Mouse (Mus musculus) CH12F3 (cell line): ENCODE data around the gene Htra2.

ENCODE experiments used
- in situ Hi-C: fragments of 300-500 bp; cut with MboI; formaldehyde crosslinking; loops from 2 replicates; pipeline ENCODE4 v1.14.3; 2020; ENCODE audit warnings: low sequenced_read_pairs

Htra2 gene

DNA sequence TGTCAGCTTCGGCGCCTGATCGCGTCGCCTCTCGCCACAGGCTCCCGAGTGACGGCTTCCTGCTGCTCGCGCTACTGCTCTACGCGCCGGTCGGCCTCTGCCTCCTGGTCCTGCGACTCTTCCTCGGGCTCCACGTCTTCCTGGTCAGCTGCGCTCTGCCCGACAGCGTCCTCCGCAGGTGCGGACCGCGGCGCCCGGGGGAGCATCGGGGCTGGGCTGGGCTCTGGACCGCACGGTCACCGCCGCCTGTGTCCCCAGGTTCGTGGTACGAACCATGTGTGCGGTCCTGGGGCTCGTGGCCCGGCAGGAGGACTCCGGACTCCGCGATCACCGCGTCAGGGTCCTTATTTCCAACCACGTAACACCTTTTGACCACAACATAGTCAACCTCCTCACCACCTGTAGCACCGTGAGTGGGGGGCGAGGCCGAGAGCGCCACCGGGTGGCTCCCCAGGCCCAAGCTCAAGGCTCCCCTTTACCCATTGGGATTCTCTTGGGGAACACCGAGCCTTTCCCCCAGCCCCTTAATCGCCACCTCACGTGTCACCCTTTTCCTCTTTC lies at the start of gene Htra2:
Gene Htra2, minus strand, starts transcription at position 403 of the 561 bp plus-strand sequence.
- in situ Hi-C loops, result loop anchor here (10.0 kb wide), 1 partner anchor 50 kb away; no protein-coding TSS in a partner anchor

DNA sequence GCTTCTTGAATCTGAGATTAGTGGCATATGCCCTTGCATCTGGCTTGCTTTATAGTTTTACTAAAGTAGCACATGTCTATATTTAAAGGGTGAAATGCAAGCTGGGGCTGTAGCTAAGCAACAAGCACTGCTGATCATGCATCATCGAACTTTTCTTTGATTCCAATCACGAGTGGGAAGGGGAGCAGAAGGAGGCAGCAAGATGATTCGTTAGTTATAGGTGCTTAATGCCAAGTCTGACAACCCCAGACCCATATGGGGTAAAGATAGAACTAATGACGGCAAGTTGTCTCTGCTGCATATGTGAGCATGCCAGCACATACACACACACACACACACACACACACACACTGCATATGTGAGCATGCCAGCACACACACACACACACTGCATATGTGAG lies 49.1 kb upstream of the Htra2 start:
- in situ Hi-C loops, result no loop called here

DNA sequence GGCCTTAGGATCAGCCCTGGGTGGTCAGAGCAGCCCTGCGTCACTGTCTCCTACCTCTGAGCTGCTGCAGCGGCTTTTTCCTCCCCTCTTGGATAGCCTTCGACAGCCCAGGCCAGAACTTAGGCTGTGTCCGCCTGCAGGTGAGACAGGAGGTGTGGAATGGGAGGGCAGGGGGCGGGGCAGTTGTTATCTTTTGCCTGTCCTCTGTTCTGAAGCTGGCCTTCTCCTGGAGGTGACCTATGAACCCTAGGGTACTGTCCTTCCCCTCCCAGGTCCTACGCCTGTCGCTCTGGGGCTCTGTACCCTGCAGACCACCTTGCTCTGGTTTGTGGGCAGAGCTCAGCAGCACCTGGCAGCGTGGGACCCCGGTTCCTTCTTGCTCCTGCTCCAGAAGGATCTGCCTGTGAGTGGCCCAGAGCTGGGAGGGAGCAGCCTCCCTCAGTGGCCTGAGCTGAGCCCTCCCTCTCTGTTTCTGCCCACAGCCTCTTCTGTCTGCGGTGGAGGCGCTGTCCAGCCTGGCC lies 48.1 kb upstream of the Htra2 start:
- in situ Hi-C loops, result no loop called here

DNA sequence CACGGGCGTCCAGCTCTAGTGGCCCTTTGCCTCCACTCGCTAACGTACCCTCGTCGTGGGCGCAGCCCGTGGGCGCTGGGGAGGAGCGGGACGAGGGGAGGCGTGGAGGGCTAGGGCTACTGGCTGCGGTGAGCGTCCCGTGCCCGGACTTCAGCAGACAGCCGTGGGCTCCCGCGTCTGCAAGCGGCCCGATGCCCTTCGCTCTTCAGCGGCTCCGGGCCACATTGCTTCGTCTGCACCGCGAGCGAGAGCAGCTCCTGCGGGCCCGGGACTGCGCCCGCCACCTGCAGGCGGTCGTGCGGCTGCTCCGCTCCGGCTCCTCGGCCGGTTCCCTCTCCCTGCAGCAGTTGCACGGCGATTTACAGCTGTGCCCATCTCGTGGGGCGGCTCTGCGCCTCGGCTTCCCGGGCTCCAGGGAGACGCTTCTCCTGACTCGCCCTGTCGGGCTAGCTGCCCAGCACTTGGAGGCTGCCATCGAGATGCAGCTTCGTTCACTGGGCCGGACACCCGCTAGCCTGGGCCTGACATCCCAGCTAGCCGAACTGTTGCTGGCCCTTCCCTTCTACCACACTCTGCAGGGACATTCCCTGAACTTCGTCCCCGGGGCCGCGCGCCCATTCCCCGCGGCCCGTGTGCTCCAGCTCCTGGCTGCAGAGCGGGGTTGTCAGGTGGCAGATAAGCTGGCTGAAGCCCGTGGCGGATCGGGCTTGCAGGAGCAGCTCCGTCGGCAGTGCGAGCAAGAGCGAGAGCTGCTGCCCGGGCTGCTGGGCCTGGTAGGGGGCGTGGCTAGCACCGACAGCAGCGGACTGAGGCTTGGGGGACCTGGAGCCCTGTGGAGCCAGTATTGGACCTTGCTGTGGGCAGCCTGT lies 46.8 kb upstream of the Htra2 start:
- in situ Hi-C loops, result no loop called here

DNA sequence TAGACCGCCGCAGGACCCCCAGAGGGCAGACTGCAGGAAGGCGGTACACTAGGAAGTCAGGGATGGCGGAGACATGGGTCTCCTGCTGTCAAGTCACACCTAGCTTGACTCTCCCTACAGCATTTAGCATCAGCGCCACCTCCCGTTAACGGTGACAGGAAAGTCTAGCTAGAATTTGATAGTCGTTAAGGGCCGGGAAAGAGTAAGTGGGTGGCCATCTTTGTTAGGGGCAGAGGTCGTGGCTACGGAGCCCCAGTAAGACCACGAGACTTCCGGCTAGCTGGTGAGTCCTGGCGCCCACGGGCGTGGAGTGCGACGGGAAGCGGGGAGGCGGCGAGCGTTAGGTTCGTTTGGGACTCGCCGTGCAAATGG lies 46.2 kb upstream of the Htra2 start, which contains the start of the genes Ccdc142 and Gm42688:
Gene Ccdc142, plus strand, starts transcription at position 286 of the 372 bp plus-strand sequence.
Gene Gm42688, plus strand, starts transcription at position 302 of the 372 bp plus-strand sequence.
- in situ Hi-C loops, result no loop called here

DNA sequence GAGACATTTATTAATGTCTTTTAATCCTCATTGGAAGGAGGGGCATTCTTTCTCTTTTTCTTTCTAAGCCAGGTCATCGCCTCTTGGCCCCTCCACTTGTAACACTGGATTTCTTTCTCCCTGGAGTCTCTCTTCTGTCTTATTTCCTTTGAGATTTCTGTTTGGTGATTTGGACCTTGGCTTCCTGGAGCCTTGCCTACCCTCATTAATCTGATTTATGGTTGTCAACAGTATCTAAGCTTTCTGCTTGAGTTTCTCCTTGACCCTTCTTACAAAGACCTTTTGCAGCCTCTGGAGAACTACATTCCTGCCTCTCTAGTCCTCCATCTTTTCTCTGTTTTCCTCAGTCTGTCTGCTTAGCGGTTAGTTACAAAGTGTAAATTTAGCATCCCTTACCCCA lies 43.3 kb upstream of the Htra2 start:
- in situ Hi-C loops, result no loop called here

DNA sequence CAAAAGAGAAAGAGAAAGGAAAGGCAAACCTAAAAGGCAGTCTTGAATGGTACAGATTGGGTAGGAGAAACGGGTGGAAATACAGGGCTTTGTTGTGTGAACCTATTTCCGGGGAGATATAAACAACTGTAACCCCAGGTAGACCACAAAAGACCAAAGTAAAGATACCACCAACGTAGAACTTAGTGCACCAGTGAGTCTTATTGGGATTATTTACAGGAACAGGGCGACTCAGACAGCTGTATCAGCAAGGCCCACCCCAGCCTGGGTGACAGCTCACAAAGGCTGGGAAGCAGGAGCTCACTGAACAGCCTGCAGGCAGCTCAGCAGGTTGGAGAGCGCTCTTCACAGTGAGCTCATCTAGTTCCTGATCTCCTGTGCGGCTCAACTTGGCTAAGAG lies 40.9 kb upstream of the Htra2 start:
- in situ Hi-C loops, result no loop called here

DNA sequence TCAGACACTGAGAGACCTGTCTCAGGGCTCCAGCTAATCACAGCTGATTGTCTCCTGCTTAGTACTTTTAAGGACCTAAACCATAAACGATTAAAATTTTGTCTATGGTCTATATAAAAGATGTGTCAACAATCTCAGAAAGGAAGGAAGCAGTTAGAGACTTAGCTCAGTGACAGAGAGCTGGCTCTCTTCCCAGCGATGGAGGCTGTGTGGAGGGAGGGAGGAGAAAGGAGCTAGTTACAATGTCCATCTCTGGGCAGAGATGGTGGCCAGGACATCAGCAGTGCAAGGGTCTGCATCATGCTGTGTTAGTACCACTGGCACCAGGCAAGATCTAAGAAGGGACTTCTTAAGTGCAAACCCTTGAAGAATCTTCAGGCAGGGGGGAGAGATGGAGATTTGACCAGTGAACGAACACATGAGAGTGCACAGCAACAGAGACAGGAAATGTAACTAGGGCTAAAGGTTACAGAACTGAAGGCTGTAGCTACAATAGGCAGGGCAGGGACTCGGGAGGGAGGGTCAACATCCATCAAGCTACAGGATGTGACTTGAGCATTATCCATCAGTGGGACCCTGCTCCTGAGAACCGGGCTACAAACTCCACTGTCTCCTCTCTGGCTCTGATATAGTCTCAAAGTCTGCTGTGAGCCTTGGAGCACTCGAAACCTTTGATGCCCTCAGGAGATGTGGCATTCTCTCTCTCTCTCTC lies 37.5 kb upstream of the Htra2 start:
- in situ Hi-C loops, result no loop called here

DNA sequence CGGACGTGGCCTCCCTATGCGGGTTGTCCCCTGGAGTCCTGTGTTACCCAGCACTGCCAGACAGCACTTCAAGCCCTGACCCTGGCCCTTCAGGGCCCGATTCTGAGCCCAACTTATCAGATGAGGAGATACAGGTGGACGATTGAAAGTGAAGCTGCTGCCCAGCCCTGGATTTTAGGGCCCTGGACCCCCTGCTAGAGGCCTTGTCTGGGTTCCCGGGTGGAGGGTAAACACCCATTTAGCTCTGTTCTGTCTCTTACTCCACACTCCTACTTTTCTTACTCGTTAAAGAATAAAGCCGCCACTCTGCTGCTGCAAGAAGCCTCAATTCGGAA lies 32.8 kb upstream of the Htra2 start:
- in situ Hi-C loops, result no loop called here

DNA sequence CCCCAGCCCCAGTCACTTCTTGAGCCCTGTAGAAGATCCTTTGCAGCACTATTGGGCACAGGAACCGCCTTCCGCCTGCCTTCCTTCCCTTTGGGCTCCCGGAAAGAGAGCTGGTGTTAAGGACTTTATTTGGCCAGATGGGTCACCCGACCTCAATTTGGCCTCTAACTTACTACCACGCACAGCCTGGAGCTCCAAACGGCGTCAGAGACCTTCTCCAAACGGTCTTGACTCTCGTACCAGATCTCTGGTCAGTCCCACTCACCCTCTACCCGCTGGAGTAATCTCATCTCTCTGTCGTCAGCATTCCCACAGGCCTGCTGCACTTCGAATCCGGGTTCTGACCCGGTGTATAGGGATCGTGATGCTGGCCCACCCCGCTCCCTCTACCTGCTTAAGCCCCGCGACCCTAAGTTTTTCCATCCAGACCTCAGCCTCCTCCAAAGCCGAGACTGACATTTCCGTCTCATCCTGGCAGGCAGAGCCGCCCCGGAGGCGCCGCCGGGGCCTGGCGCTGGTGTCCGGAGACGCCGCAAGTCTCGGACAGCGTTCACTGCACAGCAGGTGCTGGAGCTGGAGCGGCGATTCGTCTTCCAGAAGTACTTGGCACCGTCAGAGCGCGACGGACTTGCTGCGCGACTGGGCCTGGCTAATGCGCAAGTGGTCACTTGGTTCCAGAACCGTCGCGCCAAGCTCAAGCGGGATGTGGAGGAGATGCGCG lies 32.3 kb upstream of the Htra2 start:
- in situ Hi-C loops, result no loop called here

DNA sequence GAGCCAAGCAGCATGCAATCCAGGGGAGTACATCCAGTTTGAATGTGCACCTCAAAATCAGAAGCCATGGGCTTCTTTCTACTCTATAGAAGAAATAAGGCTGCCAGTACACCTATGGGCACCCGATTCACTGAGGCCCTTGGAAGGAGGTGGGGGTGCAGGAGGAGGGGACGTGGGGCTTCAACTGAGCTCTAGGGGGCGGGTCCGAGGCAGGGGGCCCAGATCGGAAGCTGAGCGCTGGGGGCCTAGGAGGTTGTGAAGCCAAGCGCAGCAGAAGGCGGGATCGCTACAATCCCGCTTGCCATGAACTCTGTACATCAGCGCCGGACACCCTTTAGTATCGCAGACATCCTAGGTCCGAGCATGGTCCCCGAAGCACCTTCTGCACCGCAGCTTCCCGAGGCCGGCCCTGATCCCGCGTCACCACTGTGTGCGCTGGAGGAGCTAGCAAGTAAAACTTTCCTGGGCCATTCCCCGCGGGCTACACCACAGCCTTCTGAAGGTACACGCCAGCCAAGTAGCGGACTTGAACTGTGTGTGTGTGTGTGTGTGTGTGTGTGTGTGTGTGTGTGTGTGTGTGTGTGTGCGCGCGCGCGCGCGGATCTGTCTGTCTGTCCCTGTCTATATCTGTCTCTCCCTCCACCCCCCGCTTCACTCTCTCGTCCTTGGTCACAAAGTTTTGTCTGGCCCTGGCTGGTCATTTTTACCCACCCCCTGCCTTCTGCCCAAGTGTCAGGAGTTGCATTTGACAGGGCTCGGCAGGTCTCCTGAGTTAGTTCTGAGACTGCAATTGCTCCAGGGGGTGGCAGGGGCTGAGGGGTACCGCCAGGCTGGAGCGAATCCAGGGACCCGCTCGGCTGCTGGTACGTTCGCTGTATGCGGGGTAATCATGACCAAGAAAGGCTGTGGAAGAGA lies 31.3 kb upstream of the Htra2 start, which contains the start of gene Lbx2:
Gene Lbx2, plus strand, starts transcription at position 247 of the 915 bp plus-strand sequence.
- in situ Hi-C loops, result no loop called here

DNA sequence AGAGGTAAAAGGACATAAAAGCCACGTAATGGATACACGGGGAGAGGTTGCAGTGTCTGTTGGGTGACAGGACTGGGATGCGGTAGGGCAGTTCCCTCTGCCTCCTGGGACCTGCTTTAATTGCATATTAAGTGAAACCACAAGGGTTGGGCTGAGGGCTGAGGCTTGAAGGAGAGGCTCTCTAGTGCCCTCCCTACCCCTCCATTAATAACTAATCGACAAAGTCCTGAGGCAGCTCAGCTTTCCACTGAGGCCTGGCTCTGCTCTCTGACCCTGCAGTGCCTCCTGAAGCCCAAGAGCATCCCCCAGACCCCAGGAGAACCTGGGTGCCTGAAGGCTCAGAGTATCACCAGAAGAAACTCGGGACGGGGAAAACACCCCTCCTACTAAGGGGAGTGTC lies 29.4 kb upstream of the Htra2 start:
- in situ Hi-C loops, result no loop called here

DNA sequence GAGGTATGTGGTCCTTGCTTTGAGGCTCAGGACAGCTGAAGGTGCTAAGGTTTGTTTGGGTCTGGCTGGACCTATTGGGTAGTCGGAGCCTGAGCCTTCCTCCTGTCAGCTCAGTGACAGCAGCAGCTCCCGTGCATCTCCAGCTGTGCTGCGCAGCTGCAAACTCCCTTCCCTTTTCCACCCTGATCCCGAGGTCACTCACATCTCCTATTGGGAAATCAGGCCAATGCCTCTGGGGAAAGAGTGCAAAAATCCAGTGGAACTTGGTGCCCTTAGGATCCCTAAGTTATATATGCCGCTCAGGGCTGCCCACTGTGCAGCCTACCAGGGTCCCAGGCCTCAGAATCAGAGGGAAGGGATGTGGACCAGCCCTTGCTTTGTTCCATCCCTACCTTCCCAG lies 28.4 kb upstream of the Htra2 start:
- in situ Hi-C loops, result no loop called here

DNA sequence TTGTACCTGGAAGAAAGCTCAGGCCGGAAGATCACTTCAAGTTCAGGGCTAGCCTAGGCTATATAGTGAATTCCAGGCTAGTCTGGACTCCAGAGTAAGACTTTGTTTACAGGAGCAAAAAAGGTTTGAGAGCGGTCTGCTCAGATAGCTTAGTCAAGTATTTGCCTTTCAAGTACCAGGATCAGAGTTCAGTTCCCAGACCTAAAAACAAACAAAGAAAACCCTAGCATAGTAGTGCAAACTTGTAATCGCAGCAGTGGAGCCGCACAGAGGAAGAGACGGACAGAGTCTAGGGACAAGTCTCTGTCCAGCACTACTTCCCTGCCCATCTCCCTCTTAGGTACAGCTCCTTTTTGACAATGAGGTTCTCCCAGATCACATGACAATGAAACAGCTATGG lies 25.1 kb upstream of the Htra2 start:
- in situ Hi-C loops, result no loop called here

DNA sequence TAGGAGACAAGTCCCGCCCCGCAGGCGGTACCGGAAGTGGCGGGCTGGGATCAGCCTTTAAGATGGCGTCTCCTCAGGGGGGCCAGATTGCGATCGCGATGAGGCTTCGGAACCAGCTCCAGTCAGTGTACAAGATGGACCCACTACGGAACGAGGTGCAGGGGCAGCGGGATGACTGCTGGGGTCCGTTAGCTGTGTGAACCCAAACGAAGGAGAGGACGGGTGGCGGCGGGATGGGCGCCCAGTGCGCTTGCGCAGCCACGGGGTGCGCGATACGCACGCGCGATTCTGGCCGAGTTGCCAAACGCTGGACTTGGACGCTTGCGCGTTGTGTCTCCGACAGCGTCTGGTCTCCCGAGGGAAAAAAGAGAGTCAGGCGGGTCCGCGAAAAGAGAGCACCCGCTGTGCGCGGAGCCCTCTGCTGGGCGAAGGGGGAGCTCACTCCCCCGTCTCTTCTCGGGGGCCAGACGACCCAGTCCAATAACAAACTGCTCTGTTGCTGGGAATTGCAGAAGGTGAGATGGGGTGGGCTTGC lies 23.3 kb upstream of the Htra2 start:
- in situ Hi-C loops, result no loop called here

DNA sequence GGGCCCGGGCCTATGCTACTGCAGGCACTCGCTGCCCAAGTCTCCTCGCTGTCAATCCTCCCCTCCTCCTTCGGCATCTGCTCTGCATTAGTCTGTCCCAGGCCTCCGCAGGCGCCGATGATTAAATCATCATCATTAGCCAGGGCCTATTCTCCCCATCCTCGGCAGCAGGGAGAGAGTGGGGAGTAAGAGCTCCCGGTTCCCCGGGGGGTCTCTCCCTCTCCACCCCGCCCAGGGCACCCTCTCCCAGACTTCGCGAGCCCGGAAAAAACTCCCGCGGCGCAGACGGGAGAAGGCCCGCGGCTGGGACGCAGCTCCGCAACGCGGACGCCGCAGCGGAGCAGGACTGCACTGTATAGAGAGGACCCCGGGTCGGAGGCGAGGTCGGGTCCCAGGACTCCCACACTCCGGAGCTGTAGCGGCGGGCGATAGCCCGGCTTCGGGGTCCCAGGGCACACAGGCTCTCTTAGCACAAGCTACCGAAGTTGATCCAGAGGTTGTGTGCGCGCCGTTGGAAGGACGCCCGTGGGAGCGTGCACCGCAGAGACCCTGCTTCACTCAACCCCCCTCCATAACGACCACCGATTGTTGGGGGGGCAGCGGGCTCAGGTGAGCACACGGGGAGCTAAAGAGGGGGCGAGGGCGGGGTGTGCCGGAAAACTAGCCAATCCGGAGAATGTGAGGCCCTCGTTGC lies 22.7 kb upstream of the Htra2 start, which contains the start of gene Pcgf1:
Gene Pcgf1, plus strand, starts transcription at position 240 of the 694 bp plus-strand sequence.
- in situ Hi-C loops, result no loop called here

DNA sequence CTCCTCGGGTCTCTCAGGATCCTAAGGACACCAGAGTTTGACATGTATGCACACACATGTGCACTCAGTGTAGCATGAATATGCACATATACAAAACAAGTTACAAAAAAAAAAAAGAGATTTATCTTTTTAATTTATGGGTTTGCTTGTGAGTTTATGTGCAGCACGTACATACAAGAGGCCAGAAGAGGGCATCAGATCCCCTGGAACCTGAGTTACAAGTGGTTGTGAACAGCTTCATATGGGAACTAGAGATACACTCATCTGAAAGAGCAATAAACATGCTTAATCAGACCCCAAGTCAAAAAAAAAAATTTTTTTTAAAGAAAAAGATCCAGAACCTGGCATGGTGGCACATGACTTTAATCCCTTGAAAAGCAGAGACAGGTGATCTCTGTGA lies 19.9 kb upstream of the Htra2 start:
- in situ Hi-C loops, result no loop called here

DNA sequence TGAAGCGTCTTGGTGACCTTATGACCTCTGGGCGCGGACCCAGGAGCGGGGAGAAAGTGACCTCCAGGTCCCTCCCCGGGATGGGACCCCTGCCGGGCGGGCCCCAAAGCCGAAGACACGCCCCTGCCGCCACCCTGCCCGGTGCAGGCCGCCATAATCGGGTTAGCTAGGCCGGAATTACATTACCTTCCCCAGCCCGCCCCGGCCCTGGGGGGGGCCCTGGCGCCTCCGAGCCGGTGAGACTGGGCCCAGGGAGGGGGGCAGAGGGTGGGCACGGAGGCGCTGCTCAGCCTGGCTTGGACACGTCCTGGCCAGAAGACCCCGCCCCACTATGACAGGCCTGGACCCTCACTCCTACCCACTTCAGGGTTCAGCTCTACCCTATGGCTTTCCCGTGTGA lies 16.1 kb upstream of the Htra2 start:
- in situ Hi-C loops, result no loop called here
